Mouse (Mus musculus): ENCODE data around the gene Fam189a1. TPM values are rescaled to one million over a fixed set of nuclear protein-coding genes. Genes with fewer than 3 reads are reported as not detected.

Gene Fam189a1
- total RNA-seq, 2 experiments from 2014 or later = not detected

GRCm38 (mm10) chr7:65049236-65049954 lies 107.0 kb downstream of the Fam189a1 start:
- no peak for ATAC-seq (replicated peaks; ENCODE audit: low FRiP score, poor library complexity, severe bottlenecking)

- no peak for ATAC-seq (replicated peaks; ENCODE audit: low FRiP score, poor library complexity, severe bottlenecking)
Measured at GRCm38 (mm10) chr7:65047700-65048099, 108.7 kb downstream of the Fam189a1 start.

GRCm38 (mm10) chr7:65046690-65047089 lies 109.7 kb downstream of the Fam189a1 start:
- ATAC-seq (replicated peaks; ENCODE audit: low FRiP score, poor library complexity, severe bottlenecking) = no peak

DNA sequence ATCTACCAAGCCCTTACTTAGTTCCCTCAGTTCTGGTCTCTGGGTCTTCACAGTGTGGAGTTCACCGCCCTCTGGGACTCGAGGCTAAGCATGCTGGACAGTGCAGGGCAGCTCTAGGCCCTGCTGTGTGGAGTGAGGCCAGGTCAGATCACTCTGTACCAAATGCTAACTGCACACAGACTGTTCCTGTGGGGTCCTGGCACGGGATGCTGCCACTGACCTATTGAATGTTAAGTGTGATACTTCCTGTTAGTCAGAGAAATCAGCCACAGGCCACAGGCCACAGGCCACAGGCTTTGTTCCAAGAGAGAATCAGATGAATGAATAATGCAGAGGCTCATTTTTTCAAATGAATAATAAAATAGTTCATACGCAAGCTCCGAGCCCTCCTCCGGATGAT lies 112.1 kb downstream of the Fam189a1 start:
- no peak for ATAC-seq (replicated peaks; ENCODE audit: low FRiP score, poor library complexity, severe bottlenecking)

- no peak for ATAC-seq (replicated peaks; ENCODE audit: low FRiP score, poor library complexity, severe bottlenecking)
Measured at GRCm38 (mm10) chr7:65041106-65041505, 115.3 kb downstream of the Fam189a1 start.

DNA sequence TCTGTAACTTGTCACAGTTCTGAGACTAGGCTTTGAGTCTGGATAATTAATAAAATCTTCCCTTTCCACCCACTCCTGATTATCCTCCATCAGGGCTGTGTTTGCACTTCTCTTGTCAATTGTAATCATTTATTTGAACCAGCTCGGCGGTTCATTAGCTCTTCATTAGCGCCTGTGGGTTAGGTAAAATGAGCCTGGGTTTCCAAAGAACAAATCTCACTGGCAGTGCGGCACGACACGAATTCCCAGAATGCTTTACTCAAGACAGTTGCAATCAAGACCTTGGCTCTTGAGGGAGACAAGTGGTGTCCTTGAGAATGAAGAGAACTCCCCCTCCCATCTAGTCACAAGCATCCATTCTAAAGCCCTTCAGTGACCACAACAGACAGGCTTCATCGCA lies 124.6 kb downstream of the Fam189a1 start:
- ATAC-seq (replicated peaks; ENCODE audit: low FRiP score, poor library complexity, severe bottlenecking) = no peak

DNA sequence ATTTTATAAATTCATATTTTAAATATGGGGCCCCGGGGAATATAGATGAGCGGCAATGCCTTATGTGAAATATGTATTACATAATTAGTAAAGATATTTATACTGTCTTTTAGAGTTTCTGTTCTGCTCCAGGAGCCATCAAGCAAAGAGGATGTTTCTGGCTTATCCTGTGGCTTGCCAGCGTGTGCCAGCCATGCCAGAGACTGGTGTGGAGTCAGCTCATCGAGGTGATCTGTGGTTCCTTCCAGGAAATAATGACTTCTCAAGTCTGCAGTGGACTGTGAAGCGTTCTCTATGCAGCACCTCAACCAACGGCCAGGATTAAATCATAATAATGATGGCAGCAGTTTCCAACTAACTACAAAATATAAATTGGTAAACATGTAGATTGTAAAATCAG lies 125.2 kb downstream of the Fam189a1 start:
- no peak for ATAC-seq (replicated peaks; ENCODE audit: low FRiP score, poor library complexity, severe bottlenecking)

DNA sequence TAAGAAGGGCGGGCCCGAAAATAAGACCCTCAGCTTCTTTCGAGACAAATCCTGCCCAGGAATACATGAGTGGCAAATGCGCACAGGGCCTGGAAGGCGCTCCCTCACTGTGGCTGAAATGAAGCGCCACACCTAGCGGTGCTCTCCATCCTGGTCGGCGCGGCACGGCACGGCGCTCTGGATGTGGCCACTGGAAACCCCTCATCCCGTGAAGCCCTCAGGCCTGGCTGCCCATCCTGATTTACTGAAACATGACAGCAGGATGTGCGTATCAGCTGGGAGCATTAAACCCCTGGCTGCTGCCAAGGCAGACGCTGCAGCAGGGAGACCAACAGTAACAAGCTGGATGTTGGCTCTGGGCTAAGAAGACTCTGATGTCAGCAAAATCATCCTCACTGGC lies 126.4 kb downstream of the Fam189a1 start:
- ATAC-seq (replicated peaks; ENCODE audit: low FRiP score, poor library complexity, severe bottlenecking) = no peak

DNA sequence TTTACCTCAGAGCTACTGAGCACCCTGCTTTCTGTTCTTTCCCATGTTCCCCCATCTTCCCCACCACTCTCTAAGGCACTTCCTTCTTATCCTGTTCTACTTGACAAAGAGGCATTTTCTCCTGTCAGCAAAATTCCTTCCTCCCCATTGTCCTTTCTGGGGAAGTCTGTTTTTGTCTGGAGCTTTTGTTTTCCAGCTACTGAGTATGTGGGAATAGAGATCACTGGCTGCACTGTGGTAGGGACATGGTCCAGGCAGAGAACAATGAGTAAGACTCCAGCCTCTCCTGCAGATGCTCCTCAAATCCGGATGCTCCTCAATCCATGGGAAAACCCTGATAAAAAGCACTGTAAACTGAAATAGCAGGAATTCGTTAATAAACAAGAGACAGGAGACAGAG lies 135.1 kb downstream of the Fam189a1 start:
- no peak for ATAC-seq (replicated peaks; ENCODE audit: low FRiP score, poor library complexity, severe bottlenecking)

- ATAC-seq (replicated peaks; ENCODE audit: low FRiP score, poor library complexity, severe bottlenecking) = no peak
Measured at GRCm38 (mm10) chr7:65018036-65018679, 138.2 kb downstream of the Fam189a1 start.

DNA sequence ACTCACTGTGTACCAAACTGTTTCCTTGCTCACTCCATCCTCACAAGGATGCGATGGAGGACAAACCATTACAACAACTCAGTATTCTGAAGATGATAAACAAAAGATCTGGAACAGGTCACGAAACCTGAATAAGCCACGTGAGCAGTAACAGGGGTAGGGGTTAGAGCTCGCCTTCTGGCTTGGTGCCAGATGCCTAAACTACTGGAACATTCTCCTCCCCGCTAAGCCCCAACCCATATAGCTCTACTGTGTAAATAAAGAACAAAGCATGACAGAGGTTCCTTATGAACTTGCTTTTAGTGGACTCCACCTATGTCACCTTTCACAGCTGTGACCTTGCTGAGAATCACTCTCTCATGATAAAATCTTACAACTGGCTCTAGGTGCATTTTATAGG lies 139.0 kb downstream of the Fam189a1 start:
- ATAC-seq (replicated peaks; ENCODE audit: low FRiP score, poor library complexity, severe bottlenecking) = no peak

- ATAC-seq (replicated peaks; ENCODE audit: low FRiP score, poor library complexity, severe bottlenecking) = no peak
Measured at GRCm38 (mm10) chr7:65011133-65011532, 145.2 kb downstream of the Fam189a1 start.

GRCm38 (mm10) chr7:65010275-65010674 lies 146.1 kb downstream of the Fam189a1 start:
- ATAC-seq (replicated peaks; ENCODE audit: low FRiP score, poor library complexity, severe bottlenecking) = no peak

DNA sequence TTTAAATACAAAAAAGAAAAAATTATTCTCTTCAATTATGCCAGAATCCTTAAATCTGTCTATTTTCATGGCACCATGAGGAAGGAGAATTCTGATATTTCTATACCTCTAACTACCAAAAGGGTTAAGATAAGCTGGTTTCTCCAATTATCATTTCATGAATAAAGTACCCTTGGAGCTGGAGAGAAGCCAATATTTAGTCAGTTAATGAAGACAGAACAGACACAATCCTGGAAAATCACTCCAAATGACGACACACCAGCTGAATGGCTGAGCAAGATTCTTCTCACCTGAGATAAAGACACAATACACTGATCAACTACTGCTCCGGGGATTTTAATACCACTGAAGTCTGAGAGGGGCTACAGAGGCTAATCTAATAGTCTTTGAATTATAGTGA lies 150.6 kb downstream of the Fam189a1 start:
- no peak for ATAC-seq (replicated peaks; ENCODE audit: low FRiP score, poor library complexity, severe bottlenecking)

GRCm38 (mm10) chr7:64999718-65000214 lies 156.6 kb downstream of the Fam189a1 start:
- ATAC-seq (replicated peaks; ENCODE audit: low FRiP score, poor library complexity, severe bottlenecking) = no peak

DNA sequence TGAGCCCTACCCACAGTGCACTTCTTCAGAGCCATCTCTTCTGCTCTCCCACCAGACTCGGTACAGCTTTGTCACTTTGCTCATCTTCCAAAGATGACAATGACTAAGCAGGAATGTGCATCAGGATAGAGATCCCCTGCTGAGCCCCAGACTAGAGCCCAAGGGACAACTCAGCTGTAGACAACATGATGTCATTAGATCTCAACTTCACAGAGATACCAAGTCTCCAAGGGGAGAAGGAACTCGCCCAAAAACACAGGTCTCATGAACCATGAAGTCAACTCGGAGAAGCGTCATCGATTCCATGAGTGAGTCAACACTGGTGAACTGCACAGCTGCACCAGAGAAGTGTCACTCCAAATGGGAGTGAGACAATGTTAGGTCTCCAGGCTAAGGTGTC lies 158.6 kb downstream of the Fam189a1 start:
- no peak for ATAC-seq (replicated peaks; ENCODE audit: low FRiP score, poor library complexity, severe bottlenecking)

DNA sequence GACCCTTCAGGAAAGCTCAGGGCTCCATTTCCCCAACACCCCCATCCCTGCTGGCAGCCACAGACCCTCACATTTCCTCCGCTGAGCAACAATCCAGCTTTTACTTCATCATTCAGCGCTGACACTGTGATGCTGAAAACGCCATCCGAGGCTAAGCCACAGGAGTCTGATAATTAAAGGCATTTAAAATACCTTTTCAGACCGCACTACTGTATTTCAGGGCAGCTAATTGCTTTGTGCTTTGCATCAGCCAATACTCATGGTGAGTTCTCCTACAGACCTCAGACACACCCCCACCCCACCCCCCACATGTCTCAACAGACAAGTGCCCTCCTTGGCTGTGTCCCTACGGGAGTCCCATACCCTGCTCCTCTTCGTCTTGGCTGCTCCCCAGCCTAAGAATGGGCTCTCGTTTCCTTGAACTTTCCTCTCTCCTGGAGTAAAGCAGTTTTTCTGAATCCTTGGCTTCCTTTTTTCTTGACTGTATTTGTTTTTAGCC lies 160.4 kb downstream of the Fam189a1 start:
- no peak for ATAC-seq (replicated peaks; ENCODE audit: low FRiP score, poor library complexity, severe bottlenecking)

- no peak for ATAC-seq (replicated peaks; ENCODE audit: low FRiP score, poor library complexity, severe bottlenecking)
Measured at GRCm38 (mm10) chr7:64989406-64989805, 167.0 kb downstream of the Fam189a1 start.

DNA sequence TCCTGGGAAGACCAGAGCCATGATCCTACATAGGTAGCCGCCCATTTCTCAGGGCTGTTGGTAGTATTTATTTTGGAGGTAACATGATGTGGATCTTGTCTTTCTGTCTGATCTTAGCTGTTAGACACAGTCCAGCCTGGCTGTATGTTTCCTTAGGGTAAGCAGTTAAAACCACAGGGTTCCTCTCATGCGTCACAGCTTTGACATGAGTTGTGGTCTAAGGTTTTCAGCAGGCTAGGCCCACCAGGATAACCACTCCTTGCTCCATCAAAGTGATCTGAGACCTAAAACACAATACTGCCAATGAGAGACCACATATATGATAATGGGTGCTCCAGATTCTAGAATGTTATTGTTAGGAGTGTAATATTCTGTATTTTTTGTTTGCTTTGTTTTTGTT lies 168.4 kb downstream of the Fam189a1 start:
- no peak for ATAC-seq (replicated peaks; ENCODE audit: low FRiP score, poor library complexity, severe bottlenecking)

GRCm38 (mm10) chr7:64984468-64985120 lies 171.8 kb downstream of the Fam189a1 start:
- ATAC-seq (replicated peaks; ENCODE audit: low FRiP score, poor library complexity, severe bottlenecking) = no peak

Measured in erythroblast, adult 5-6 weeks (primary cell).